Mouse (Mus musculus): ENCODE results near the gene Gm17174.
"Not testable (repeated sequence)": the region's sequence is repeated elsewhere in the genome, so short reads cannot be mapped to it uniquely, and the experiment has no call there.

Gm17174 gene

GRCm38 (mm10) chr14:51592039-51592438 is at the start of gene Gm17174:
TSS of gene Gm17174 (minus strand) at chr14:51592139.
- not testable (repeated sequence) for DNase-seq

- DNase-seq: not testable (repeated sequence)
Observed at GRCm38 (mm10) chr14:51635566-51635965, 43.6 kb upstream of the Gm17174 start, which contains the start of gene Gm4181. TSS of gene Gm4181 (minus strand) at chr14:51635666.

- DNase-seq: peak; percentile 3
Observed at GRCm38 (mm10) chr14:51632426-51632825, 40.5 kb upstream of the Gm17174 start.

GRCm38 (mm10) chr14:51611210-51611609 is 19.3 kb upstream of the Gm17174 start, which contains the start of gene Gm17078:
TSS of gene Gm17078 (minus strand) at chr14:51611310.
- DNase-seq: no peak

- not testable (repeated sequence) for DNase-seq
Observed at GRCm38 (mm10) chr14:51573963-51574362, 18.0 kb downstream of the Gm17174 start, which contains the start of gene Gm17175. TSS of gene Gm17175 (minus strand) at chr14:51574063.

GRCm38 (mm10) chr14:51552490-51552889 is 39.4 kb downstream of the Gm17174 start, which contains the start of gene Gm5622:
TSS of gene Gm5622 (plus strand) at chr14:51552790.
- DNase-seq: no peak

Measured in cerebellum, adult 9-10 months (tissue).